Mouse (Mus musculus): ENCODE data around the gene Copz1.
"Not testable (repeated sequence)": the region's sequence is repeated elsewhere in the genome, so short reads cannot be mapped to it uniquely, and the experiment has no call there.

The Copz1 gene

DNA sequence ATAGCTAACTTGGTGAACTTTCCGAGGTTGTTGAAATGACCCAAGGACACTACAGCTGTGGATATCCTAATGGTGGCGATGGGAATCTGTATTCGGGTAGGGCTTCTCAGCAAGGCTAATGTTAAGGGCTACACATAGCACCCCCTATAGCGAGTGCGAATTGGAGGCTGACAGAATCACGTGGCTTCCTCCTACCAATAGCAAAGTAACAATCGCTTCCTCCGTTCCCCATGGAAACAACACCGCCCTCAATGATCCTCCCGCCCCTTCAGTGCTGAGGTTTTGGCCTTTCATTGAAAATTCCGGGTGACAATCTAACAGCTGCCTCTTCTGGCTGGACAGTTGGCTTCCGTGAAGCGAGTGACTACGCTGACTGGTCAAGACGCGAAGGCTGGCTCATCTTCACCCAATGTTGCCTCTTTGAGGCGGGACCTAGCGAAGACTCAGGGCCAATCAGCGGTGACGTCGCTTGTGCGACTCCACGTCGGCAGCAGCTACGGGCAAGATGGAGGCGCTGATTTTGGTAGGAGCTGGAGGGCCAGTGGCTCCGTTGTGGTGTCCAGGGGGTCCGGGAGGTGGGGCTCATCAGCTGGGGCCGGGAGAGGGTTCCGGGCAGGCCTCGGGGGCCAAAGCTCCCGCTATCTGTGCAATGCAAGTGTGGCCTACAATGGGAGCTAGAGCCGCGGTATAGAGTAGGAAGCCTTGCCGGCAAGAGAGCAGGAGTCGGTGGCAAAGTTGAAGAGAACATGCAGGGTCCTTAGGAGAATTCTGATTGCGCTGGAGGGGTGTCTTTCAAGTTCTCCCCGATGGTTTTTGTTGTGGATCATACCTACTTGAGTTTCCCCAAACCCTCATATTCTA lies at the start of gene Copz1:
Gene Copz1 (plus strand): TSS at position 296 of the 861 bp plus-strand sequence.
- in situ Hi-C loops (cut with MboI; ENCODE audit: low sequenced_read_pairs) = no loop called here

DNA sequence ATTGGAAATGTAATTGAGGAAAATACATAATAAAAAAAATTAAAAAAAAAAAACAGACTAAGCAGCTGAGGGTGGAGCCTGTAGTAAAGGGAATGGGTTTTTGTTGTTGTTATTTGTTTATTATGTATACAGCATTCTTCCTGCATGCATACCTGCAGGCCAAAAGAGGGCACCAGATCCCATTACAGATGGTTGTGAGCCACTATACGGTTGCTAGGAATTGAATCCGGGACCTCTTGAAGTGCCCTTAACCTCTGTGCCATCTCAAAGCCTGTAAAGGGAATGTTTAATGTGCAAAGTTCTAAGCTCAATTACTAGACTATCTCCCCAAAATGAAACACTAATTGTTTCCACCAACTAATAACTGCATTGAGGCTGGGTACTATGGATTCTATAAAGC lies 48.4 kb upstream of the Copz1 start:
- in situ Hi-C loops (cut with MboI; ENCODE audit: low sequenced_read_pairs) = no loop called here

DNA sequence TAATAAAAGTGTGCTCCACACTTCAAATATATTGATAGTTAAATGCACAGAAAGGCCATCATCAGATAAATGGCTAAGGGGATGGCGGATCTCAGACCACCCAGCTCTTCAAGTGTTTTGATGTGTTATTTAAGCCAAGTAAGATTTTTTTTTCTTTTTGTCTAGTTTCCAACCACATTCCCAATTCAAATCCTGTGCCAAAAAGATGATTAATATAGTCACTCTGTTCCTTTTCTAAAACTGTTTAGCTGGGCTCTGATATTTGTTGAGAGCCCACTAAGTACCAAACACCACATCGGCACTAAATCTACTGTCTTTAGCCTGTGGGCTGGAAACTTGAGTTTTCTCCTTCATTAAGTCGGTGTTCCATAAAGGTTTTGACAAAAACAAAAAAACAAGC lies 45.5 kb upstream of the Copz1 start:
- in situ Hi-C loops (cut with MboI; ENCODE audit: low sequenced_read_pairs) = no loop called here

DNA sequence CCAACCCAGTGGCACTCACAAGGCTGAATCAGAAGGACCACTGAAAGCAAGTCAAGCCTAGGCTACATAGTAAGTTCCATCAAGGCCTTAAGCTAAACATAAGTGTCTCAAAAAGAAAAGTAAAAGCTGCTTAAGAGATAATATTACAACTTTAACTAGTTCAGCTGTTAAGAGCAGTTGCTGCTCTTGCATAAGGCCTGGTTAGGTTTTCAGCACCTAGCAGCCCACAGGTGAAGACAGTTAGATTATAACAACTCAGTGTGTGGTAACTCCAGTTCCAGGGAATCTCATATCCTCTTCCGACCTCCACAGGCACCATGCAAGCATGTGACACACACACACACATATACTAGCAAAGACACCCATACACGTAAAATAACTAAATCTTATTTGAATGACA lies 44.9 kb upstream of the Copz1 start:
- in situ Hi-C loops (cut with MboI; ENCODE audit: low sequenced_read_pairs) = no loop called here

DNA sequence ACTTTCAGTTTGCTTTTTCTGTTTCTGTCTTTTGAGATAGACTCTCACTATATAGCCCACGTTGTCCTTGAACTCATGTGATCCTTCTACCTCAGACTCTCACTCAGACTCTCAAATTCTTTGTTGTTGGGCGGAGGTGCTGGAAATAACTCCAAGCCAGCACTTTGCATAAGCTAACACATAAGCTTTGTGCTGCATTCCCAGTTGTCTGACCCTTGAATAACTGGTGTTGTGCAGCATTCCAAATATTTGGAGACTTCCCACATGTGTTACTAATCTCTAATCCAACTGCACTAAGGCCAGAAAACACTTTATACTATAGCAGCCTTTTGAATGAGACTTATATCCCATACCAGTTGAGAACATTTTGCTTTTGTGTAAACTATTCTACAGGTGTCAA lies 43.6 kb upstream of the Copz1 start:
- in situ Hi-C loops (cut with MboI; ENCODE audit: low sequenced_read_pairs) = no loop called here

DNA sequence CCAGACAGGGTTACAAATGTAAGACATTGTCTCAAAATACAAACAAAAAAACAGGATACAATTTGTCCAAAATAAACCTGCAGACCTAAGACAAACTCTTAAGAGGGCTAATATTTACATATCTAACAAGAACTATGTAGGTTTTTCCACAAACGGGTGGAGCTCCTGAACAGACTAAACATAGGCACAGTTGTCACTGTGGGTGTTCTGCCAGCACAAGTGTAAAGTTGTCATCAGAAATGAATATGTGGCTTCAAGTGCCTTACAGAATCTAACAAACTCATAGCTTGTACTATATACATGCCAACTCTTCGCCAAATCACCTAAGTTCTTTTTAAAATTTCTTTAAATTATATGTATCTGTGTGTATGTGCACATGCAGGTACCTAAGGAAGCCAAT lies 39.4 kb upstream of the Copz1 start:
- in situ Hi-C loops (cut with MboI; ENCODE audit: low sequenced_read_pairs) = no loop called here

DNA sequence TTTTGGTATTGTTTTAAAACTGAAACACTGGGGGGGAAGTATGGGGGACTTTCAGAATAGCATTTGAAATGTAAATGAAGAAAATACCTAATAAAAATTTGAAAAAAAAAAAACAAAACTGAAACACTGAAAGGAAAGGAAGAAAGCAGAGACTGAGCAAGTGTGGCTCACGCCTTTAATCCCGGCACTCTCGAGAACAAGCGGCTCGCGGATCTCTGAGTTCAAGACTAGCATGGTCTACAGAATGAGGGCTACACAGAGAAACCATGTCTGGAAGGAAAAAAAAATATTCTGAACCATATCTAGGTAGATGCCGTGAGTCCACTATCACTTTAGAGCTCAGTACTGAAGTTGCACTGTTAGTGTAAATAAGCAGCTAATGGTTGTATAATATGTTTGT lies 35.2 kb upstream of the Copz1 start:
- in situ Hi-C loops (cut with MboI; ENCODE audit: low sequenced_read_pairs) = no loop called here

DNA sequence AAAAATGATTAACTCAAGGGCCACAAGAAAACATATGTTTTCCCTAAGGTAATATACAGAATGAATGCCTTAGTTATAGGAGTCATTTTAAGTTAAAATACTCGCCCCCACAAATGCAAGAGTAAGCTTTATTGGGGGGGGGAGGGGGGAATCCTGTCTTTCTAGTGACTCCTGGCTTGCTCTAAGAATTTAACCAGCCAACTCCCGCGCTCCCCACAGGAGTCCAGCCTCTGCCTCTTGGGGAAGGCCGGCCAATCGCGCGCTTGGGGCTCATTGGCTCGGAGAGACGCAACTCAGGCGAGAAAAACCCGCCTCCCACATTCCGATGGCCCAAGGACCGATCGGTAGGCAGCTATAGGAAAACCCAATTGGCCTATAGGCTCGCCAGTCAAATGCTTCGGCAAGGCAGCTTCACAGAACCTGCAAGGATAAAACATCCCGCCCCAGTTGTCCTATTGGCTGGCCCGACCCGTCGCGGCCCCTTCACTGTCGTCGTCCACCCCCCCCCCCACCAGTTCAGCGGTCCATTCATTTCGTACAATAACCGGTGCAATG lies 33.3 kb upstream of the Copz1 start:
- in situ Hi-C loops (cut with MboI; ENCODE audit: low sequenced_read_pairs) = no loop called here

DNA sequence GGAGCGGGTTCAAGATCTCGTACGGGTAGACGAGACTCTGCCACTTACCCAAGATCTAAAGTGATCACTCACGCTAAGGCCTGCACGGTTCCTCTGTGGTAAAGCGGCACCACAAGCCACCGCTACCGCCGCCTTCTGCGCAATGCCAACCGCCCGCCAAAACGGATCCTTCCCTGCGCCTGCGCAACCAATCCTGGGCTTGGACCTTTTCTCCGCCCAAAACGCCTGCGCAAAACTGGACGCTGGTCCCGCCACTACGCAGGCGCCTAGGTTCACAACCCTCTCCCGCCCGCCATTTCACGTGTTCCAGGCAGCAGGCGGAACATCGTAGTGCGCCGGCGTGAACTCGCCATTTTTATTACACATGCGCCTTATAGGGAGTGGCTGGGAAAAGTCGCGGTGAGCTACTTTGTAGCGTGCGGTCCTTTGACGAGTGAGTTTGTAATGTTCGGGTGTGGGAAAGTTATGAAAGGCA lies 32.8 kb upstream of the Copz1 start, which contains the start of gene Cbx5:
Gene Cbx5 (minus strand): TSS at position 132 of the 475 bp plus-strand sequence.
- in situ Hi-C loops (cut with MboI; ENCODE audit: low sequenced_read_pairs) = no loop called here

DNA sequence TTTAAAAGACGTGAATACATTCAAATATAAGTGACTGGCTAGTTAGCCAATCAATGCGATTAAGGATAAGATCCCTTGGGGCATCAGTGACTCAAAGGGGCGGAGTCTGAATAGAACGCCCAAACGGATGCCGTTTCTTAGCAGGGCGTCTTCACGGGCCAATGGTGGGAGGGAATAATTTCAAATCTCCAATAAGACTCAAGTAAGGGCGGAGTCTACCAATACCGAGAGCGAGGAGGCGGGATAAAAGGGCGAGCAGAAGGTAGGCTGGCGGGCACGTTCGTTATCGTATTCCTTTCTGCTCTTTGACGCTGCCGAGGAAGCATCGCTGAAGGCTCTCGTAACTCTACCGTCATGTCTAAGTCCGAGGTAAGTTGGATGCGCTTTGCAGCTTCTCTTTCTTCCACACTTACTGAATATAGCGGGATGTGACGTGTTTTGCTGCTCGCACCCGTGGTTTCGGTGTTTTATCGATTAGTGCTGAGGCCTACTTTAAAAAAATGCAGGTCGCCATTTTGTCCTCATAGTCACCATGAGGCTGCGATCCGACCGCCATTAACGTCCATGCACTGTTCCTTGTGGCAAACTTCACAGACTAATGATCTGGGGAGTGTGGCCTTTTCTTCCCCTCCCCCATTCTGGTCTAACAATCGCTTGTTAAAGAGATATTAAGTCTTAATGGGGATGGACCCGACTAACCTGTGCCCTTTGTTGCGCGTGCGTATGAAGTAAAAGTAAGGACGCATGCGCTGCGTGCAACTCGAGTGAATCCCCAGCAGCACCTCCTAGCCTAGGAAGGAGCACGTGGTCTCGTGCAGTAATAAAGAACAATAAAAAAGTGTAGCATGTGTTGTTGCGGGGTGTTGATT lies 32.1 kb upstream of the Copz1 start, which contains the start of gene Hnrnpa1:
Gene Hnrnpa1 (plus strand): TSS at position 273 of the 869 bp plus-strand sequence.
- in situ Hi-C loops (cut with MboI; ENCODE audit: low sequenced_read_pairs) = no loop called here

DNA sequence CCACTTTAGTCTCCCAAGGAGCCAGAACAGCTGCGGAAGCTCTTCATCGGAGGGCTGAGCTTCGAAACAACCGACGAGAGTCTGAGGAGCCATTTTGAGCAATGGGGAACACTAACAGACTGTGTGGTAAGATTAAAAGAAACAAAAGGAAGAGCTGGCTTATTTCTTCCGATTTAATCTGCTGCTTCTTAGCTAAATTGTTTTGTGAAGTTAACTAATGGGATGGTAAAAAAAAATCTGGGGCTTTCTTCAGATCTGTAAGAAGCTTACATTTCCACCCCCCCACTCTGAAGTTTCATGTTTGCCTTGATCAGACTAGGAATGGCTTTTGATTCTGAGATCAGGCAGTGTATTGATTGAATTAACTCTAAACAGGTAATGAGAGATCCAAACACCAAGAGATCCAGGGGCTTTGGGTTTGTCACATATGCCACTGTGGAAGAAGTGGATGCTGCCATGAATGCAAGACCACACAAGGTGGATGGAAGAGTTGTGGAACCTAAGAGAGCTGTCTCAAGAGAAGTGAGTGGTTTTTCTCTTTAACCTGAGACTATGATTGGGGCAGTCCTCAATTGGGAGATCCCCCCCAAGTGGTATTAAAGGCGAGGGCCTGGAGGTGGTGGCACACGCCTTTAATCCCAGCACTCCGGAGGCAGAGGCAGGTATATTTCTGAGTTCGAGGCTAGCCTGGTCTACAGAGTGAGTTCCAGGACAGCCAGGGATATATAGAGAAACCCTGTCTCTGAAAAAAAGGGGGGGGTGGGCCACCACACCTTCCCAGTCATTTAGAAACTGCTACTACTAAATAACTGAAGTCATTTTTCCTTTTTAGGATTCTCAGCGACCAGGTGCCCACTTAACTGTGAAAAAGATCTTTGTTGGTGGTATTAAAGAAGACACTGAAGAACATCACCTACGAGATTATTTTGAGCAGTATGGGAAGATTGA lies 31.2 kb upstream of the Copz1 start:
- in situ Hi-C loops (cut with MboI; ENCODE audit: low sequenced_read_pairs) = not testable (repeated sequence)

DNA sequence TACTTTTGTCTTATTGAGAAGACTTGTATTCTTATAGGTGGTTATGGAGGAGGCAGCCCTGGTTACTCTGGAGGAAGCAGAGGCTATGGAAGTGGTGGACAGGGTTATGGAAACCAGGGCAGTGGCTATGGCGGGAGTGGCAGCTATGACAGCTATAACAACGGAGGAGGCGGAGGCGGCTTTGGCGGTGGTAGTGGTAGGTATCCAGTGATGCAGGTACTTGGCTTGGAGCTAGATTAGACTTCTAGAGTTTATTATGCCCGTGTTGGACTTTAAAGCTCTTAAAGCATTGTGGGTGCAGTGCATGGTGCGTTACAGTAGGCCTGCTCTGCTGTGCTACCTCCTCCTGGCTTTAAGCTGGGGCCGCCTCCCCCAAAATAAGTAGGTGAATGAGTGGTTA lies 29.6 kb upstream of the Copz1 start:
- in situ Hi-C loops (cut with MboI; ENCODE audit: low sequenced_read_pairs) = no loop called here

DNA sequence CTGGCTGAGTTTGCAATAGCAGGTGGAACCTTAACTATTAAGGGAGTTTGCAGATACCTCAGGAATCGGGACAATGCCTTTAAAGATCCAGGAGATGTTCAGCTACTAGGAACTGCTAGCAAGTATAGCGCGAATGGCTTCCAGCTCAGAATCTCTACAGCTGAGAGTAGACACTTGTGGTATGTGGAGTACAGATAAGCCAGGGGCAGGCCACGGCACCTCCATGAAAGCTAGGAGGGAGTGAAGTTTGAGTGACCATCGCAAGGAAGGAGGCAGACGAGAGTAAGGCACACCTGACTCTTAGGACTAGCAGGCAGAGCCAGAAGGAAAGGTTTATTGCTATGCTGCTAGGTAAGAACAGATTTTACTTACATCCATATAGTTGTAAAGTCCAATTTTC lies 26.9 kb upstream of the Copz1 start:
- in situ Hi-C loops (cut with MboI; ENCODE audit: low sequenced_read_pairs) = no loop called here

DNA sequence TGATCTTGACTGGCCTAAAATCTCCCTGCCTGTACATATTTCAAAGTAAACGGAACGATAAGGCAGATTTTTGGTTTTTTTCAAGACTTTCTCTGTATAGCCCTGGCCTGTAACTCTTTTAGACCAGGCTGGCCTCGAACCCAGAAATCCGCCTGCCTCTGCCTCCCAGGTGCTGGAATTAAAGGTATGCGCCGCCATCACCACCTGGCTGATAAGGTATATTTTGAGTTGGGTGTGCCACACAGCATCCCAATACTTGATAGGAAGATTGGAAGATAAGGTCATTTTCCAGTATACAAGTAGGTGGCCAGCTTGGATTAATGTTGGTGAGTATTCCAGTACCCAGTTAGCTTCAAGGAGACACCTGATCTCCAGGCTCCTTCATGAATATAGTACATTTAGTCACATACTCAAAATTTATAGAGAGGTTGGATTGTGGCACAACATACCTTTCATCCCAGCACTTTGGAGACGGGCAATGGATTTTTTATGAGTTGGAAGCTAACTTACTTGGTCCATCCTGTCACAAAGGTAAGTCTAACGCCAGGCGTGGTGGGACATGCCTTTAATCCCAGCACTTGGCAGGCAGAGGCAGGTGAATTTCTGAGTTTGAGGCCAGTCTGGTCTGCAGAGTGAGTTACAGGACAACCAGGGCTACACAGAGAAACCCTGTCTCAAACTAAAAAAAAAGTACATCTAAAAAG lies 25.3 kb upstream of the Copz1 start:
- in situ Hi-C loops (cut with MboI; ENCODE audit: low sequenced_read_pairs) = no loop called here

DNA sequence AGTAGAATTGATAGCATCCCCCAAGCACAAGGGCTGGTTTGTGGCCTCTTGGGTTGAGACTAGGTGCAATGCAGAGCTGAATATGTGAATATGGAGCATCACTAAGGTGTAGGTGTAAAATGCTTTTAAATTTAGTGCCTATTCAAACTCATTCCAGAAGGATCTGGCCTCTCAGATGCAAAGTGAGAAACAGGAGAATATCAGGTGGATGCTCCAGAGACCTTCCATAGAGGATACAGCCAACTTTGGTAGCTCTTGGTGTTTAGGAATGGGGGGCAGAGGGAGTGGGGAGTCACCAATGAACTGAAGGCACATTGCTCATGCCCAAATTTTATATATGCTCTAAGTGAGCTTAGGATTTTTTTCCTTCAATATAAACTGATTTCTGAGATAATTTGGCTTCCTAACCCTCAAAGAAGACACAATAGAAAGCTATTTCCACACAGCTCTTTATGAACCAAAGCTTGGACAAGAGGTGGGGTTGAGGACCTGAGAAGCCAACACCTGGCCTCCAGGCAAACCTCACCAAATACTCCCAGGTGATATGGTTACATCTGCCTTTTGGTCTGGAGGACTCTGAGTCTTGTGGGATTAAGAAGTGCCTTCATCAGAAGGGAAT lies 24.6 kb upstream of the Copz1 start:
- in situ Hi-C loops (cut with MboI; ENCODE audit: low sequenced_read_pairs) = no loop called here

DNA sequence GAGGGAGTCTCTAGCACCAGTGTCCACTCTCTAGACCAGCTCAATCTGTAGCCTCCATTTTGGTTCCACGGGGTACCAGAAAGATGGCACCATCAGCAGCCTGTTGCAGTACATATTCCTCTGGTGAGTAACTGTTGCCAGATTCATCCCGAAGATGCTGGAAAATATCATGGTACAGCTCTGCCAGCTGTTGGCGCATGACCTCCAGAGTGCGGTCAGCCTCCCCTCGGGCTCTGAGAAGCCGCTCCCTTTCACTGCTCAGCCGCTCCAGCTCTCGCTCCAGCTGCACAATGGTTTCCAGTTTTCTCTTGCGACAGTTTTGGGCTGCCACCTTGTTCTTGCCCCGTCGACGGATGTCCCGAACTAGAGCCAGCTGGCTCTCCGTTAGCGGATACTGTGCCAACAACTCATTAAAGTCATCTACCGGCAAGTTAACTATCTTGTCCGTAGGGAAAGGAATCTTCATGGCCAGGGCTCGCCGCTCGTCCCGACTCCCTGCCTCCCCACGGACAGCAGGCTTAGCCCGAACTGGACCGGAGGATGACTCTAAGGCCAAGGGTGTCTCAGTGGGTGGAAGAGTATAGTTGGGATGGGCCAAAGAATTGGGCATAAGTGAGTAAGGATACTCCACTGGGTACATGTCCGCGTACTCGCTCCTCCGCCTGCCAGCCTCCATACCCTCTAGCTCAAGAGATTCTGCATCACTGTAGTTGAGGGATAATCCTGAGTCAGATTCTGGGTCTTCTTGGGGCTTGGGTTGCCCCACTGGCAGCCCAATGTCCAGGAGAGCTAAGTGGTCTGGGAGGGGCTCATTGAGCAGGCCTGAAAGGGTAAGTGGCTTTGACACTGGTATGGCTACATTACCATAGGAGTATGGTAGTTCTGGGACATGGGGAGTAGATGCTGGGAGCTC lies 23.9 kb upstream of the Copz1 start:
- in situ Hi-C loops (cut with MboI; ENCODE audit: low sequenced_read_pairs) = no loop called here

DNA sequence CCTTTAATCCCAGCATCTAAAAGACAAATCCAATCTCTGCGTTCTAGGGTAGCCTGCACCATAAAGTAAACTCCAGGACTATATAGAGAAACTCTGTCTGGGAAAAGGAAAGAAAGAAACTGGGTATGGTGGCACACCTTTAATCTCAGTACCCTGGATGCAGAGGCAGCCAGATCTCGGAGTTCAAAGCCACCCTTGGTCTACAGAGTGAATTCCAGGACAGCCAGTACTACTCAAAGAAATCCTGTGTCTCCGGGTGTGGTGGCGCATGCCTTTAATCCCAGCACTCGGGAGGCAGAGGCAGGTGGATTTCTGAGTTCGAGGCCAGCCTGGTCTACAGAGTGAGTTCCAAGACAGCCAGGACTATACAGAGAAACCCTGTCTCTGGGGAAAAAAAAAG lies 23.0 kb upstream of the Copz1 start:
- in situ Hi-C loops (cut with MboI; ENCODE audit: low sequenced_read_pairs) = not testable (repeated sequence)

DNA sequence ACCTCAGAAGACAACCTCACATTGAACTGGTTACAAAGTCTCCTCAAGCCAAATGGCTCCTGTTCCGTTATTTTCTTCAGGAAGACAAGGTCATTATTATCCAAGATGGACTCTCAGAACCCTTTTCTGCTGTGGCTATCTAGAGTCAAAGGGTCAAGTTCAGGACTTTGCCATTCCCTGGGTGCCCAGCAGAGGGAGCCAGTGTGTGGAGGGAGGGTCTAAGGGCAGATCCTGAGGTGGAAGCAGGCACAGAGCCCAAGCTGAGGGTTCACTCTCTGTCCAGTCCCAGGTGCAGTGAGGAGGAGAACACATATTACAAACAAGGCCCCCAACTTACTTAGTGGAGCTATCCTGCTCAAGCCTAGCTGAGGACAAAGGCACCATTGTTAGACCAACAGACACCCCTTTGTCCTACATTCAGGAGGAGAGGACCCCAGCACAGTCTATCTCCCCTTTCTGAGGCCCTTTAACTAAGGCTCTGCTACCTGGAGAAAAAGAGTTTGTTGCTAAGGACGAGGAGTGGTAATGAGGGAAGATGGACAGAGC lies 22.2 kb upstream of the Copz1 start:
- in situ Hi-C loops (cut with MboI; ENCODE audit: low sequenced_read_pairs) = no loop called here
